Mouse (Mus musculus) granulocyte monocyte progenitor cell, adult 5-6 weeks (primary cell): ENCODE data around the gene Kif16b. TPM values are rescaled to one million over a fixed set of nuclear protein-coding genes. Genes with fewer than 3 reads are reported as not detected.

Experiments
- ATAC-seq: replicated peaks from 2 replicates; pipeline ENCODE4 v1.8.0; 2016; ENCODE audit warnings: mild to moderate bottlenecking, moderate TSS enrichment, inconsistent platforms; ENCODE audit not compliant: poor library complexity, severe bottlenecking
- total RNA-seq, 2 experiments: library from RNA; stranded (forward) in 1 of 2; stranded (reverse) in 1 of 2; fragments of 200-712, 200-1000 nt in 1 of 2; fragments of >200 nt in 1 of 2; fragmentation: Nextera tagmentation in 1 of 2; gene quantifications; 2 replicates each; pipeline ENCODE4 v1.2.3; 2014 to 2017

Gene Kif16b
- total RNA-seq (2014; fragmentation: Nextera tagmentation) (15.4 and 17.5 TPM in 2 replicates), total RNA-seq (2017) (20.7 and 22.4 TPM in 2 replicates)

DNA sequence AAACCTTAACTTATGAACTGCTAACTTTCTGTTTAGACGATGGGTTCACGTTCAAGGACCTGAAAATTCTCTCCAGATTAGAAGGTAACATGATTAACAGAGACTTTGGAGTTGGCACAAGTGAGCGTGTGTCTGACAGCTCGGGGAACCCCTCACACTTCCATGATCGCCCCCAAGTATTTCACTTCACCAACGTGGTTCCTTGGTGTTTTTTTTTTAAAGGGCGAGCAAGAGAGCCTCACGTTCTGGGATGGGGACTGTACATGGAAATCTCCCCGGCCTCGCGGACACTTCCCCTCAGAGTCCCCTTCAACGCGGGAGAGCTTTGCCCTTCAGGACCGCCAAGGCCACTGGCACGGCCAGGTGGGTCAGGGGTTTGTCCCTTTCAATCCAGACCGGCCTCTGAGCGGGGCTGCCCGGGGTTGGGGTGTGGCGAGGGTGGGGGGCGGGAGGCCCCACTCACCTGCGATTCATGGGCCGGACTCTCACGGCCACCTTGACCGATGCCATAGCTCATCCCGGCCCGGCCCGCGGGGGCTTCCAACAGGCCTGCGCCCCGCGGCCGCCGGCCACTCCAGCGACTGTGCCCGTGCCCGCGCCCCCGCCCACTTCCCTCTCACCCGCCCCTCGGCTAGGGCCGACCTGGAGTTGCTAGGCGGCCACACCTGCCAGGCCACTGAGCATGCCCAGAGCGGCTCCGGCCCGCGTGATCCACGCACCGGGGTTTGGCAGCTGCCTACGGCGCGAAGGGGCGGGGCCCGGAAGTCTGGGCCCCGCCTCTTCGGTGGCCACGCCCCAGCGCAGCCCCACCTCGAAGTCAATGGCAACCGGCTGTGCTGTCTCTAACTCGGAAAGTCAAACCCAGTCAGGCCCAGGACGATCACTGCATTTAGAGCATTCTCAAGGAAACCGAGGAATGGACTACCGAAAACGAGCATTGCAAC, at the start of gene Kif16b:
Gene Kif16b, minus strand, starts transcription at position 670 of the 944 bp plus-strand sequence.
- ATAC-seq, result peak; percentile 82

DNA sequence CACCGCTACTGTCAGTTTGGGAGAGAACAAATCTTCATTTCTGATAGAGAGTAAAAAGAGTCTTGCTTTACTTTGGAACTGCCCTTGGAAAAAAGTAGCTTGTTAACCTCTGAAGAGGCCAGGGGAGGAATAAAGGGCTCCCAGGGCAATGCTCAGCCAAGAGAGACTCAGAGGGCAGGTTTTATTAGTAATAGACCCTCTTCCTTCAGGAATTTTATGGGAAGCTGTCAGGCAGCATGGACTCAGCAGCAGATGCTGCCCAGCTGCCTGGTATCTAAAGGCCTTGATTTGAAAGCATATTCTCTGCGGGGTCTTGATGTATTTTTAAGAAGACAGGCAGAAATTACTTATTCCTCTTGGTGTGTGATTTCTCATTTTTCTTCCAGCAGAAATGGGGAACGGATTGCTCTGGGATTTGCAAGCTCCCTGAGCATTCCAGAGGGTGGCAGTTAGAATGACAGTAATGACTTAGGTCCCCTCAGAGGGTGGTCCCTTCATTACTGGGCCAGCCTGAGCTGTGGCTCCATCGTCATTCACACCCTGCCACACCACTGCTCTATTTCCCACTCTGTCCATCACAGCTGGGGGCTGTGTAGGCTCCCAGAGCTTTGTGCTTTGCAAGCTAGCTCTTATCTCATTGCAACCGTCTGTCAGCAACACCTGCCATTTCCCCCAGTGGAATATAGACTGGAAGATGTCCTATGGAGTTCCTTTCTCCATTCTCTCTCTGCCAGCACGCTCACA, 39.7 kb upstream of the Kif16b start:
- ATAC-seq, result no peak

DNA sequence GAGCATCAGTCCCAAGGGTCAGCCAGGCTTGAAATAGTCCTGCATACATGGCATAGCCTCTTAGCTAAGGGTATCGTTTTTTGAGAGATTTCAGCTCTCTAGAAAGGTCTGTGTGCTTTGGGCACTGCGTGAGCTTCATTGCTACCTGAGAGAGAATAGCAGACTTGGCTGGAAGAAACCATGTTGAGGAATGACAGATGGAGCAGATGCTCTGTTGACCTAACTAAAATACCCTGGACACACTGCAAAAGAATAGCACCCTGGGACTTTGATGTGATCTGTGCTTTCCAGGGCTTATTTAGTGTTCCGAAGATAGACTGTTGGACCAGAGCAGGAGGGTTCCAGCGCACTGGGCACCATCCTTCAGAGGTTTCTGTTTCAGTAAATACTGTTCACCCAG, 29.1 kb upstream of the Kif16b start:
- ATAC-seq, result no peak

DNA sequence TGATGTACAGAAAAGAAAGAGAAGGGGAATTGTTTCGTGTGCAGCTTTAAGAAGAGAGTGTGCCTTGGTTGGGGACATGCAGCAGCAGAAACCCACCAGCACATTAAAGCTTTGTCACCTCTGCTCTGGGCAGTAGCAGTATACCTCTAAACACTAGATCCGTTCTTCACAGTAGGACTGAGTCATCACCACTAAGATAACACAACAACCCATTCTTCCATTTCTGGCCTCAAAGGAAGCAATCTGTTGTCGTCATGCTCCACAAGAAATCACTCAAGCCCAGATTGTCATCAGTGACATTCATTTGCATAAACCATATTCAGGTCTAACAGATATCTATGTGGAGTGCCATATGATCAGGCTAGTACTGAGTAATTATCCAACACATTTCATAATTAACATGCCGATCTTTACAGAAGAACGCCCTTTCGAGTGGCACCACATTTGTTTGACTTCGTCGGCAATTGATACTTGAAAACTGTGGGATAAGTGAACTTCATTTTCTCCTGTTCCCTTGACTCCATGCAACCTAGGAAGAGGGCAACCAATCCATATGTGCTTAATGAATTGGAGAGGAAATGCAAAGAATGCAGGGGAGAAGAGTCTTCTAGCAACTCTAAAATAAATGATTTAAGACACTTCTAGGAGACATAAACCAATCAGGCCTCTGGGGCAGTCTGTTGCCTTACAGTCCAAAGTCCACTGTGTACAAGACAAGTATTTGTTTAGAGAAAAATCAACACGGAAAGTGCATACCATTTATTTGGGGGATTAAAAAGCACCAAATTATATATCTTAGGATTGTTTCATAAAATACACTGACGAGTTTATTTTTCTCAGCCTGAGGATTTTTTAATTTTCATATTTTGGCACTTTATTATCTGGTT, 28.1 kb upstream of the Kif16b start:
- no peak for ATAC-seq

DNA sequence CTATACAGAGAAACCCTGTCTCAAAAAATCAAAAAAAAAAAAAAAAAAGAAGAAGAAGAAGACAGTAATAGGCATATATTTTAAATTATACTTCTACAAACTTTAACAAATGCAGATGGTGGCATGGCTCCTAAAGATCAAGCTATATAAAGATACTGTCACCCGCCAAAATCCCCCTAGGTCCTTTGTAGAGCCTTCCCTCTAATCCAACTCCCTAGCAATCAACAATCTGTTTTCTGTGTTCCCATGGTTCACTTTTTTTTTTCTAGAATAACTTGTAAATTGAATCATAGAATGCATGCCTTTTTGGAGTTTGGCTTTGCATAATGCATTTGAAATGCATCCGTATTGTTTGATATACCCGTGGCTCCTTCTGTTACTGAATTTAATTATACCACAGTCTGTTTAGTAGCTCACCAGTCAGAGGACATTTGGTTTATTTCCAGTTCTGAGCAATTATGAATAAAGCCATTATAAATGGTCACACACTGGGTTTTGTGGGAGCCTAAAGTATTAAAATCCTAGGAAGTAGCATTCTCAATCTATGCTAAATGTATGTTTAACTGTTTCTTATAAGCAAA, 9.6 kb upstream of the Kif16b start:
- no peak for ATAC-seq

DNA sequence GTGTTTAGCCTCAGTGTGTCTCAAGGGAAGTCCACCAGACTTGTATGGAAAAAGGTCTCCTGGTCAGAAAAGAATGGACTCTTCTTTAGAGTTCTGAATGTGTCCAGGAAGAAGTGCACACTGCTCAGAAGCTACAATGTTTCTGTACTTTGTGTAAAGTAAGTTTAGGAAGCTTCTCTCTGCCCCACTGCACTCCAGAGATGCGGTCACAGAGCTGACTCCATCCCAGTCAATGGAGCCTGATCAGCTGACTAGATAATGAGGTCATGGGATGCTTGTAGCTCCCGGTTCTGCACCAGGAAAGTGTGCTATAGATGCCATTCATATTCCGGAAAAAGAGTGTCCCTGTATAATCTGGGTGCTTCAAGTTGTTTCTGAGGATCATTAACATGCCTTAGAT, 7.9 kb upstream of the Kif16b start:
- no peak for ATAC-seq

DNA sequence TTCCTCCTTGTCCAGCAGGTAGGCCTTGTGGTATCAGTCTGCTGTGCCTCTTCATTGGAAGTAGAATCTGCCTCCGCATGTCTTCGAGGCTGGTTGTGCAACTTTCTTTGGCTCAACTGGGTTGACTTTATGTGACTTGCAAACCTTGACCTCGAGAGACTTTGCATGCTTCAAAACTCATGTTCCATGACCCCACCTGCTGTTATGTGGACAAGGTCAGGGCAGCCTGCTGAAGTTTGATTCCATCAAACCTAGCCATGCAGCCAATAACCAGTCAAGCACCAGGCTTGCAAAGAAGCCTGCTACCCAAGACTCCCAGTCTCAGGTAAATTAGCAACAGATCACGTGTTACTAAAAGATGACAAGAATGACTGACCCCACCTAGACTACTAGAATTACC, 5.7 kb upstream of the Kif16b start:
- no peak for ATAC-seq

DNA sequence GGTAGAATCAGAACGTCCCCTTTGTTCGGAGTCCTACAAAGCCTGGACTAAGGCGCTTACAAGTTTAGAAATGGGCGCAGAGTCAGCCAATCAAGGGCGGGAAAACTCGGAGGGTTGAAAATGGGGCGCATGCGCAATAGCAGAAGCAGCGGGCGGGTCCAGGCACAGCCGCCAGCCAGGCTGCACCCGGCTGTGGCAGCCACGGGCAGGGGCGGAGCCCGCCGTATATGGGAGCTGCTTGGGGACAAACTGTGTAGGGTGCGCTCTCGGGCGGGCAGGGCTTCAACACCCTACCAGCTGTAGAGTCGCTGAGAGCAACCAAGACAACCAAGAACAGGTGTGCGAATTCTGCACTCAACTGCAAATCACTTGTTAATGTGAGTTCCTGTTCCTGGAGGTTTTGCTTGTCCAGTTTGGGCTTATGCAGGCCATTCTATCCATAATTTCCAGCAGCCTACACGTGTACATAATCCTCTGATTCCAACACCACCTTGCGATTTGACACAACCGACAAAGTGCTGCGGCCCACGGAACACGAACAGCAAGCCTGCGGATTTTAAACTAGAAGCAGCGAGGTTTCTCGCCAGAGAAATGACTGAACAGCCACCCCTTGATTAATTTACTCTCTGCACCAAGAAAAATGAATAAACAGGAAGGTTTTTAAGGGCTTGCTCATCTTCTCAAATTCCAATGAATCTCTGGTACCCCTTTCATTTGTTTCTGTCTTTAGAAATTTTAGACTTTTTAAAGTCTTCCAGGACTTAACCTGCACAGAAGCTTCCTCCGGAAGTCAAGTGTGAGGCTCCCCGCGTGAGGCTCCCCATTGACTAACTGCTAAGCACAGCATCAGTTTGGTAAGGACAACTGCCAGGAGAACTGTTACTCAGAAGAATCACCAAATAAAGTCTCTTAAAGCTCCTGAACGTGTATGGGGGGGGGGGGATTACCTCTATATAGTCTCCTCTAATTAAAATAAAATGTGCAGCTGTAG, 1.9 kb upstream of the Kif16b start:
- ATAC-seq, result peak; percentile 76

DNA sequence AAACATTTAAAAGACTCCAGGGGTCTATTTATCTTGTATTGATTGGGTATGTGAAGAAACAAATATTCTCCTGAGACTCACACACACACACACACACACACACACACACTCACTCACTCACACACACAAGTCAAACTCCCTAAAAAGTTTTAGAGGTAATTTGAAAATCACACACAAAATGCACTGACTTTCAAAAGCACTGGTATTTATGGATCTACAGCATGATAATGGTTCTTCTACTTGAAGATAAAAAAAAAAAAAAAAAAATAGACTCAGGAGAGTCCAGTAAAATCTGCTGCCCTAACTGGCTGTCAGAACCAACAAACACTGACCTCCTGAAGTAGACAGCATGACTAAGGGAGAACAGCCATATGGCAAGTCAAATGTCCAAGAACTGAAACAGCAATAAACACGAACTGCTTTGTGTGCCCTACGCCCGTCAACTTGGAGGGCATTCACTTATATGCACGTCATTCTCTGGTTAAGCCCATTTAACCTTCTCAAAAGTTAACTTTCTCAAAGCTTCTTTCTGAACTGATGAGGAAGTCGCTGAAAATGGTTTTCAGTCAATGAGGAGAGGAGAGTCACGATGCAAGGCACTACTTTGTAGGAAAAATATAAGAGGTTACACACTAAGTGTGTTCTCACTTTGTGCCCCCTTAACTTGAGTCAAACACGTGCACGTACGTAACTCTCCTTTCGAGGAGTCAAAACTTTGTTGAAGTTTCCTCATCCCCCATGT, 1.0 kb downstream of the Kif16b start:
- ATAC-seq, result peak; percentile 6; the same call in 1 of the 2 replicates

DNA sequence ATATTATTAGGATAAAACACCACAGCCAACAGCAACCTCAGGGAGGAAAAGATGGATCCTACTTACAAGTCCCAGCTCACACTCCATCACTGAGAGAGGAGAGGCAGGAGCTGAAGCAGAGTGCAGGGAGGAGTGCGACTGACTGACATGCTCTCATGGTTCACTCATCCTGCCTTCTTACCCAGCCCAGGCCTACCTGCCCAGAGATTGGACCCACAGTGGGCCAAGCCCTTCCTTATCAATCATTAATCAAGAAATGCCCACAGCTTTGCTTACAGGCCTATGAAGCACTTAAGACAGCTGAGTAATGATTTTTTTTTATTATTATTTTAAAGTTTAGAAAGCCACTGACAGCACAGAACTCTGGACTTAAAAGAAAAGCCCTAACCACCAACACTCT, 7.6 kb downstream of the Kif16b start:
- ATAC-seq, result no peak

DNA sequence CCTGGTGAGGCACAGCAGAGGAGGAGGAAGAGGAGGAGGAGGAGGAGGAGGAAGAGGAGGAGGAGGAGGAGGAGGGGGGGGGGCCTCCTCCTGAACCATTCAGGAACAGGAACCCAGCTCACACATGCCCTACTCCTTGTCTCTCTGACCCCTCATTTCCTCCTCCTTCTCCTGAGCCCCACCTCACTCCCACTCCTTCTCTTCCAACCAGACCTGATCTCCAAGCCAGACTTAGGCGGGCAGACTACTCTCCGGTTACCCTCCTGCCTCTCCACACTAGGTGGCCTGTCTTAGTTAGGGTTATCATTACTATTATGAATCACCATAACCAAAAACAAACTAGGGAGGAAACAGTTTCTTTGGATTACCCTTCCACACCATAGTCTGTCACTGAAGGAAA, 10.0 kb downstream of the Kif16b start:
- peak; percentile 22; the same call in 1 of the 2 replicates for ATAC-seq

DNA sequence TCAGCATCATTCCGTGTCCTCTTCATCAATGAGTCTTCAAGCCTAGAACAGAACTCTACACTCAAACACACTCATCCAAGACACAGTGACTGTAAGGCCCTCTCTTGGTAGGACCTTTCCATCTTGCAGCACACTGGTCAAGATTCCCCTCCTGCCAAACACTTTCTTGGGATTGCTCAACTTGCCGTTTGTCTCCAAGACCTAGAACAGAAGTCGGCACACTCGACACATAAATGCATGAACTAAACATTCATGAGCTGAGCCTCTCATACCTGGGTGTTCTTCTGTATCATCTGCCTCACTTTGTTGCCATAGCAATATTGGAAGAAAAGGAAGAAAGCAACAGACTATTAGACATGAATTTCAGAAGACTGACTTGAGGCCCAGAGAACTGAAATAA, 16.9 kb downstream of the Kif16b start:
- ATAC-seq, result no peak

DNA sequence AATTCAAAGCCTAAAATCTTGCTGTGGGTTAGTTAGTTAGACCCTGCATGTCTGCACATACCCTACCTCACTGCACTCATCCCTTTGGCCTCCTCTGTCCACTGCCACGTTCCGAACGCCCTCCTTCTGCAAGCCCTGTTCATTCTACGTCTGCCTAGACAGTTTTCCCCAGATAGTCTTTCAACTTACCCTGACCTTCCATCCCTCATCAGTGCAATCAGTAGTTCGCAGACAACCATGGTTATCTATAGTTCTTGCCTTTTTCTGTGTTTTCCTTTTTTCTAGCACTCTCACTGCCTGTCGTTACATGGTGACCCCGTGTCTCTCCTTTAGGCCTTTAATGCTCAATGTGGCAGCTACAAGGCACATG, 17.7 kb downstream of the Kif16b start:
- ATAC-seq, result no peak

DNA sequence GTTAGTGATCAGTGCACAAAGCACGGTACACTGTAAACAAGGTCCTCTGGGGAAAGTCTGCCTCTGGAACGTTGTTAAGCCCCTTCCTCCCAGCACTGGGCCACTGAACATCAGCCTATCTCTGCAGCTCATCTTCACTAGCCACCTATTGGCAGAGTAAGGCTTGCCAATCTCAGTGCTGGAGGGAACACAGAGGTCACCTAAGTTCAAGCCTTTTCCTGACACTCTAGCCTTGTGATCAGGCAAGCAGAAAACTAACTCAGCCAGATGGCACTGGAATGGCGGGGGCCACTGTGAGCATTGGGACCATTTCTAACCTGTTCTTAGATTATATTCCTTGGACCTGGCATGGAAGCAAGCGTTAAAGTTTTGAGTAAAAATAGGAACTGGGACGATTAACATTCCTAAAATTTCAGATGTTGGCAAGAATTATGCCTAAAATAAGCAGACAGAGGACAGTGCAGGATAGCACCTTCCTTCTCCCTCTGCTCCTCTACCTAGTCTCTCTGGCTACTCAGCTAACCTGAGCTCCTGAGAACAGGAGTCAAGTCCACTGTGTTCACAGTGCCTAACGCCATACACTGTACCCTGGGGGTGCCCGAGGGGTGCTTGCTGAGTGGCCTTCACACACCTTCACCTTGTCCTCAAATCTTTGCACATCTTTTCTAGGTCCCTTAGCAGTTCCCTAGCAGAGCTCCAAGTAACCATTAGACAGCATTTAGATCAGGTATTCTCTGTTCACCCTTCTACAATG, 18.3 kb downstream of the Kif16b start:
- no peak for ATAC-seq

DNA sequence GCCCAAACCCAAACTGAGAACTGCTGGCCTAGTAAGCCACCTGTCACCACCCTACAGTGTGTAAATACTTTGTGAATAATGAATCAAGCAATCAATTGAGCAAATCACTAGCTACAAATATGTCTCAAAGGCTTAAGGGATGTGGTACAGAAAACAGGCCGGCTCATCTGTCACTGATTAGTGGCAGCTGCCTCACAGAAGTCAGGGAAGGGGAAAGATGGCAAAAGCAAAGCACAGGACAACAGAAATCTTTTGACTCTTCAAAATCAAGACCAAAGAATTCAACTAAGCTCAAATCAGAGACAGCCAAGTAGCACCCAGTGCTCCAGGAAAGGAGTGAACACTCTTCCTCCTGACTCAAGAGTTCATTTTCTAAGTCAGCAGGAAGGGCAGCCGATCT, 18.9 kb downstream of the Kif16b start:
- no peak for ATAC-seq

DNA sequence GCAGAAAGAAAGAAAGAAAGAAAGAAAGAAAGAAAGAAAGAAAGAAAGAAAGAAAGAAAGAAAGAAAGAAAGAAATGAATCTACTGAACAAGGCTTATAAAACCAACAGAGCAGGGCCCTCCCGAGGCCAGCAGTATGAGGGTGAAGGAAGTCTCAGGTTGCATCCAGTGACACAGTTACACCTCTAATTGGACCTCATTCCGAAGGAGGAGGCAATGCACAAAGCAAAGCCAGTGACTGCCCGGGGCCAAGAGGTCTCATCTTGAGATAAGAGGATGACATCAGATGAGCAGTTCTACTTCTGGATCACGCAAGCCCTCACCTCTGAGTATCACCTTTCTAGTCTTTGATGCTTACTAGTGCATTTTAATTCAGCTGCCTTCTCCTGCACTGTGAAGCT, 20.2 kb downstream of the Kif16b start:
- ATAC-seq, result no peak

DNA sequence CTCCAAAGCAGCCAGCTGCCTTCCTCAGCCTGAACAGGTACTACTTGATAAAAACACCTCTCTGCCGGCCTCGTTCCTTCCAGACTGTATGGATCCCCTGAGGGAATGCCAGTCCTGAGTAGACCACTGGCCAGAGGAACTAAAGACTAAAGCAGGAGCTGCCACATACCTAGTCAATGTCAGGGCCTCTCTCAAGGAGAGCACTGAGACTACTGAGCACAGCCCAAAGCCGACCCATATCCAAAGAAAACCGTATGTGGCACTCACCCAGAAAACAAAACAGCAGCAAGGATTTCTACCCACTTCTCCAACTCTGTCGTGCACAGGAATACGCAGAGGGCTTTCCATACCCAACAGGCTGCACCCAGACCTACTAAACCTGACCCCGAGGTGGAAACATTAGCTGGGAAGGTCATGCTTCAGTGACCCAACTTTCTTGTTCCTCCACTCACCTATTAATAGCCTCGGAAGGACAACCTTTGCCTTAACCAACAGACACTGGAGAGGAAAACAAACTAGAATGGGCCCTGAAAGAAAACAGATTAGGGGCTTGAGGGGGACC, 22.0 kb downstream of the Kif16b start:
- ATAC-seq, result no peak
